Mouse (Mus musculus): ENCODE data around the gene Tapt1. TPM values are rescaled to one million over a fixed set of nuclear protein-coding genes. Genes with fewer than 3 reads are reported as not detected.
A peak's percentile ranks its signal among the peaks of the same experiment; 100 is the strongest.

Gene Tapt1
- total and polyA plus RNA-seq, 3 experiments, result 20.1 to 58.3 (median 52.8) TPM

DNA sequence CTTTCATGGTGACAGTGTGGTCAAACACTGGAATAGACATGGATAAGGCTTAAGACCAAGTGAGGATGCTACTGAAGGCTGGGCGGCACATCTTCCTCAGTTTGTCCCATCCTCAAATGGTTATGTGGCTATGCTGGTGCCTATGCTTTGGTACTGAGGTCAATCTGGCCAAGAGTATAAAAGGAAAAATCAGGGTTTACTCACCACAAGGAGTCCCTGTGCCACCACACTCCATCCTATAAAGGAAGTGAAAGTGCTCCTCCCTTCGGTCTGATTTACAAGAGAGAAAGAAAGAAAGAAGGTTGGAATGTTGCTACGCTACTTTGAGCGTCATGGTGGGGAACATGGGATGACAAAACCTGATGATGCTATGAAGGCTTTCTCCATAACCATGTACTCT is 27.3 kb downstream of the Tapt1 start:
- H3K9me3 ChIP-seq (replicated peaks), result no peaks in the 10 kb centered on the region
- H3K27me3 ChIP-seq (ENCODE audit: insufficient read depth, low read length), result no peaks in the 10 kb centered on the region
- peaks cover 47% of the 10 kb centered on the region for H3K4me1 ChIP-seq (ENCODE audit: insufficient read depth, low read depth, low read length)
- DNase-seq (ENCODE audit: low spot score) (no peak), ATAC-seq (ENCODE audit: extremely low read depth, insufficient number of reproducible peaks, low FRiP score, poor library complexity, severe bottlenecking) (no peak)
- TF ChIP-seq POLR2AphosphoS5 (IDR thresholded peaks at IDR 0.05; ENCODE audit: insufficient replicate concordance, low read depth, low read length), result no peak
- H3K4me3 ChIP-seq (ENCODE audit: low read depth, low read length), result no peak overlapping the region
- H3K36me3 ChIP-seq (replicated peaks), result peaks cover 58% of the 10 kb centered on the region

DNA sequence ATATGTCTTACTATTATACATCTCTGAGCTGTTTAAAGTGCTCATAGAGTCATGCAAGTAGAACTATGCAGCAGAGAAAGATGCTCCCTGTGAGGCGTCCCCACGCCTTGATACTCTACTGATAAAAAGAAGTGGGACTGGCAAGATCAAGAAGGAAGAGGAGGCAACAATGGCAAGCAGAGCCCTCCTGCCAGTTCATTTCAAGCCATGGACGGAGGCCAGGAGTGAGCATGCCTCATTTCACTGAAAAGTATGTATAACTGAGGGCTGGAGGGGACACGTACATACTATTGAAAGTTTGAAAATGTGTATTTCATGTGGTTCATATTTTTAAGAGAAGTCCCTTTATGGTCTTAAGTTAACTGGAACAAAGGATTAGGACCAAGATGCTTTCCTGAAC is 28.0 kb downstream of the Tapt1 start:
- Histone ChIP-seq H3K9me3 (replicated peaks) (no peaks in the 10 kb centered on the region), H3K4me1 (ENCODE audit: insufficient read depth, low read depth, low read length) (peaks cover 48% of the 10 kb centered on the region), H3K27me3 (ENCODE audit: insufficient read depth, low read length) (no peaks in the 10 kb centered on the region), H3K36me3 (replicated peaks) (peaks cover 61% of the 10 kb centered on the region), H3K4me3 (ENCODE audit: low read depth, low read length) (no peak overlapping the region)
- no peak for ATAC-seq (ENCODE audit: extremely low read depth, insufficient number of reproducible peaks, low FRiP score, poor library complexity, severe bottlenecking)
- DNase-seq (ENCODE audit: low spot score), result no peak
- TF ChIP-seq GATA2 (IDR thresholded peaks at IDR 0.05; ENCODE audit: borderline replicate concordance, low read depth, low read length) (no peak), POLR2AphosphoS5 (IDR thresholded peaks at IDR 0.05; ENCODE audit: insufficient replicate concordance, low read depth, low read length) (no peak), CTCF (IDR thresholded peaks at IDR 0.05; ENCODE audit: low read depth, low read length) (no peak), GATA1 (IDR thresholded peaks at IDR 0.05; ENCODE audit: borderline replicate concordance, low read length) (no peak), TAL1 (conservative IDR thresholded peaks at IDR 0.05; ENCODE audit: low read depth, low read length) (no peak)

DNA sequence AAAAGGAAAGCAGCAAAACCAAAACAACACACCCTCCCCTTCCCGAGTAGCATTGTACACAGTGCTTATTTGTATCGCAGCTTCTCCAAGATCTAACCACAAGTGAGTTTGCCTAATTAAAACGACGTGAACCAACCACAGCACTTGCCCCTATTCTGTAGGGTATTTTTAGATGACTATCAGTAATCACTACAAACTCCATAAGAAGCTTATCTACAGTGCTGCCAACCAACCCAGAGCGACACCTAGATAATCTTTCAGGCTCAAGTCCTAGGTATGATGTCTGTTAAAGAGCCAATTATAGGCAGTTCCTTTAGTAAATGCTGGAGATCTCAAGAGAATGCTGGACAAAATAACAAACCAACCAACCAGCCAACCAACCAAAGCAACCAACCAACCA is 28.6 kb downstream of the Tapt1 start:
- no peaks in the 10 kb centered on the region for H3K27me3 ChIP-seq (ENCODE audit: insufficient read depth, low read length)
- DNase-seq (ENCODE audit: low spot score), result no peak
- H3K36me3 ChIP-seq (replicated peaks), result peaks cover 64% of the 10 kb centered on the region
- no peaks in the 10 kb centered on the region for H3K9me3 ChIP-seq (replicated peaks)
- no peak; the same call in 1 of the 2 replicates for ATAC-seq (ENCODE audit: extremely low read depth, insufficient number of reproducible peaks, low FRiP score, poor library complexity, severe bottlenecking)
- H3K4me3 ChIP-seq (ENCODE audit: low read depth, low read length), result no peak overlapping the region; the same call in 1 of the 2 replicates
- TF ChIP-seq GATA2 (IDR thresholded peaks at IDR 0.05; ENCODE audit: borderline replicate concordance, low read depth, low read length) (no peak), POLR2AphosphoS5 (IDR thresholded peaks at IDR 0.05; ENCODE audit: insufficient replicate concordance, low read depth, low read length) (no peak), TAL1 (conservative IDR thresholded peaks at IDR 0.05; ENCODE audit: low read depth, low read length) (no peak), CTCF (IDR thresholded peaks at IDR 0.05; ENCODE audit: low read depth, low read length) (no peak), GATA1 (IDR thresholded peaks at IDR 0.05; ENCODE audit: borderline replicate concordance, low read length) (no peak)
- peaks cover 44% of the 10 kb centered on the region for H3K4me1 ChIP-seq (ENCODE audit: insufficient read depth, low read depth, low read length)

DNA sequence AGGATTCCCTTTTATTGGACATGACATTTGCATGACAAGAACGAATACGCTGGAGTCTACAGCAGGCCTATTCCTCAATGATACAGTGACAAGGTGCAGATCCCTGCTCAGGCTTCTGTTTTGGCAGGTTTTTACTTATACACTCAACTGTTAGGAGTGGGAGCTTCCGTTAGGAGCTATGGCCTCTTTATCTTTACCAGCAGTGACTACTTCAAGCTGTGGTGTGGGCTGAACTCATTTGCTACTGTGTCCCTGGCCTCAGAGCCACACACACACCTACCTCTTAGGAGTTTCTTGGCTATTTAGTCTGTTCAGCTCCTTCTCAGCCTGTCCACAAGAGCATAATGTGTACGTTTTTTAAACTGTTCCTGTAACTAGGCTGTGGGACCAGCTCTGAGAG is 30.3 kb downstream of the Tapt1 start:
- TF ChIP-seq POLR2AphosphoS5 (IDR thresholded peaks at IDR 0.05; ENCODE audit: insufficient replicate concordance, low read depth, low read length) (no peak), GATA2 (IDR thresholded peaks at IDR 0.05; ENCODE audit: borderline replicate concordance, low read depth, low read length) (no peak)
- ATAC-seq (ENCODE audit: extremely low read depth, insufficient number of reproducible peaks, low FRiP score, poor library complexity, severe bottlenecking), result no peak; the same call in 1 of the 2 replicates
- Histone ChIP-seq H3K27me3 (ENCODE audit: insufficient read depth, low read length) (no peaks in the 10 kb centered on the region), H3K4me1 (ENCODE audit: insufficient read depth, low read depth, low read length) (peaks cover 38% of the 10 kb centered on the region), H3K4me3 (ENCODE audit: low read depth, low read length) (no peak overlapping the region), H3K9me3 (replicated peaks) (no peaks in the 10 kb centered on the region), H3K36me3 (replicated peaks) (peaks cover 70% of the 10 kb centered on the region)
- peak; percentile 10 for DNase-seq (ENCODE audit: low spot score)

DNA sequence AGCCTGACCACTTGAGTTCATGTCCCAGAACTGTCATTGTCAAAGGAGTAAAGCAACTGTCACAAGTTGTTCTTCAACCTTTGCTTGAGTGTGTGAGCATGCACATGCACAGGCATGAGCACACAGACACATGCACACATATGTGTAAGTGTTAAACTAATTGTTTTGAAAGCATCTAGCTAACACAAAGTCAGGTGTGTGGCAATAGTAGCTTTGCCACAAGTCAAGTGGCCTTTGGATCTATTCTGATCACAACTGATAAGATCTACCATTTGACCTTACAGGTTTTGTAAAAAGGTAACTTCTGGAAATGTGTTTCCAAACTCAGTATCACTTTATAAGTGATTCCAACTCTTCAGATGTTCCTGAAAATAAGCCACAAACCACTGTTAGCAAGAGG is 39.1 kb downstream of the Tapt1 start:
- Histone ChIP-seq H3K36me3 (replicated peaks) (peaks cover 89% of the 10 kb centered on the region), H3K4me1 (ENCODE audit: insufficient read depth, low read depth, low read length) (no peaks in the 10 kb centered on the region), H3K27me3 (ENCODE audit: insufficient read depth, low read length) (no peaks in the 10 kb centered on the region), H3K4me3 (ENCODE audit: low read depth, low read length) (no peak overlapping the region), H3K9me3 (replicated peaks) (no peaks in the 10 kb centered on the region)
- no peak for DNase-seq (ENCODE audit: low spot score)
- TF ChIP-seq TAL1 (conservative IDR thresholded peaks at IDR 0.05; ENCODE audit: low read depth, low read length) (no peak), POLR2AphosphoS5 (IDR thresholded peaks at IDR 0.05; ENCODE audit: insufficient replicate concordance, low read depth, low read length) (no peak), GATA2 (IDR thresholded peaks at IDR 0.05; ENCODE audit: borderline replicate concordance, low read depth, low read length) (no peak), GATA1 (IDR thresholded peaks at IDR 0.05; ENCODE audit: borderline replicate concordance, low read length) (no peak), CTCF (IDR thresholded peaks at IDR 0.05; ENCODE audit: low read depth, low read length) (no peak)
- ATAC-seq (ENCODE audit: extremely low read depth, insufficient number of reproducible peaks, low FRiP score, poor library complexity, severe bottlenecking), result no peak

GRCm38 (mm10) chr5:44181669-44182068 is 44.8 kb downstream of the Tapt1 start:
- Histone ChIP-seq H3K27me3 (ENCODE audit: insufficient read depth, low read length) (no peaks in the 10 kb centered on the region), H3K9me3 (replicated peaks) (no peaks in the 10 kb centered on the region), H3K4me1 (ENCODE audit: insufficient read depth, low read depth, low read length) (no peaks in the 10 kb centered on the region), H3K4me3 (ENCODE audit: low read depth, low read length) (no peak overlapping the region), H3K36me3 (replicated peaks) (peaks cover 90% of the 10 kb centered on the region)
- TF ChIP-seq TAL1 (conservative IDR thresholded peaks at IDR 0.05; ENCODE audit: low read depth, low read length) (no peak), POLR2AphosphoS5 (IDR thresholded peaks at IDR 0.05; ENCODE audit: insufficient replicate concordance, low read depth, low read length) (no peak), GATA1 (IDR thresholded peaks at IDR 0.05; ENCODE audit: borderline replicate concordance, low read length) (no peak), CTCF (IDR thresholded peaks at IDR 0.05; ENCODE audit: low read depth, low read length) (no peak), GATA2 (IDR thresholded peaks at IDR 0.05; ENCODE audit: borderline replicate concordance, low read depth, low read length) (no peak)
- no peak for DNase-seq (ENCODE audit: low spot score)
- ATAC-seq (ENCODE audit: extremely low read depth, insufficient number of reproducible peaks, low FRiP score, poor library complexity, severe bottlenecking), result no peak

GRCm38 (mm10) chr5:44180450-44180849 is 46.0 kb downstream of the Tapt1 start:
- peaks cover 91% of the 10 kb centered on the region for H3K36me3 ChIP-seq (replicated peaks)
- no peaks in the 10 kb centered on the region for H3K9me3 ChIP-seq (replicated peaks)
- H3K27me3 ChIP-seq (ENCODE audit: insufficient read depth, low read length), result no peaks in the 10 kb centered on the region
- DNase-seq (ENCODE audit: low spot score) (no peak), ATAC-seq (ENCODE audit: extremely low read depth, insufficient number of reproducible peaks, low FRiP score, poor library complexity, severe bottlenecking) (no peak)
- H3K4me3 ChIP-seq (ENCODE audit: low read depth, low read length), result no peak overlapping the region
- no peaks in the 10 kb centered on the region for H3K4me1 ChIP-seq (ENCODE audit: insufficient read depth, low read depth, low read length)
- TF ChIP-seq TAL1 (conservative IDR thresholded peaks at IDR 0.05; ENCODE audit: low read depth, low read length) (no peak), GATA1 (IDR thresholded peaks at IDR 0.05; ENCODE audit: borderline replicate concordance, low read length) (no peak), CTCF (IDR thresholded peaks at IDR 0.05; ENCODE audit: low read depth, low read length) (no peak), GATA2 (IDR thresholded peaks at IDR 0.05; ENCODE audit: borderline replicate concordance, low read depth, low read length) (no peak), POLR2AphosphoS5 (IDR thresholded peaks at IDR 0.05; ENCODE audit: insufficient replicate concordance, low read depth, low read length) (no peak)

Data from G1E (cell line).